Mouse (Mus musculus): Measurements from ENCODE around the gene Olfr1477.
"Not testable (repeated sequence)": the region's sequence is repeated elsewhere in the genome, so short reads cannot be mapped to it uniquely, and the experiment has no call there.

Olfr1477 gene

GRCm38 (mm10) chr19:13500246-13500645 lies at the start of gene Olfr1477:
TSS of gene Olfr1477 (plus strand) at chr19:13500546.
- DNase-seq (ENCODE audit: low spot score in 2 of 2) = no peak

- no peak for DNase-seq (ENCODE audit: low spot score in 2 of 2)
Observed at GRCm38 (mm10) chr19:13455986-13456385, 44.4 kb upstream of the Olfr1477 start, which contains the start of gene Olfr1472. TSS of gene Olfr1472 (minus strand) at chr19:13456086.

DNA sequence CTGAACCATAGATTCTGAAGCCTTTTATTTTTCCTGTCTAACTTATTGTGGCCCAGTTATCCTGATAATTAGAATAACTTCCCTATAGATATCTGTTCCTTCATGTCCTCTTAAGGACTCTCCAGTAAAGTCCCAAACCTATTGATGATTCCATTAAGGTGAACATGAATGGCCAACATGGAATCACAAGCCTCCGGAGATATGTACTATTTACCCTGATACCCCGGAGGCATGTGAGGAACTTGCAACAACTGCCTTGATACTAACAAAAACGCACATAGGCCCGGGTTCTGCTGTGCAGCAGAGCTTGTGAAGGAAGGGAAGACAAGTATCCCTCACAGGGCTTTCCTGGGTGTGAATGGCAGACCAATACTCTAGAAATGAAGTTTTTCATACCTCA lies 31.1 kb upstream of the Olfr1477 start, which contains the start of gene Olfr1474:
Gene Olfr1474, plus strand, starts transcription at position 301 of the 400 bp plus-strand sequence.
- not testable (repeated sequence) for DNase-seq (ENCODE audit: low spot score in 2 of 2)

DNA sequence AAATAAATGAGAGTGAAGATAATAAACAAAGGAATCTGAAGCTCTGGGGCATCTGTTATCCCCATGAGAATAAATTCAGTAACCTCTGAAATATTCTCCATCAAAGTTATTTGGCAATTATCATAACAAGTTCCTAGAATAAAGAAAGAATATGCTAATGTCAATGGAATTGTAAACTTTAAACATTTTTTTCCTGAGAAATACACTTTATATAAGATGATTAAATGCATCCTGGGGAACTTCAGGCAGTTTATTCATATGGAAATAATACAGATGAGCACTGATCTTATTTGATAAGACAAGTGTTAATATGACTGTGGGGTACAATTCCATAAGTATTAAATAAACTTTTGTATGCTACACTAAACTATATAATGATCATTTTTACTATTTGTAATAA lies 20.2 kb upstream of the Olfr1477 start, which contains the start of gene Olfr1475:
Gene Olfr1475, minus strand, starts transcription at position 101 of the 400 bp plus-strand sequence.
- no peak for DNase-seq (ENCODE audit: low spot score in 2 of 2)

DNA sequence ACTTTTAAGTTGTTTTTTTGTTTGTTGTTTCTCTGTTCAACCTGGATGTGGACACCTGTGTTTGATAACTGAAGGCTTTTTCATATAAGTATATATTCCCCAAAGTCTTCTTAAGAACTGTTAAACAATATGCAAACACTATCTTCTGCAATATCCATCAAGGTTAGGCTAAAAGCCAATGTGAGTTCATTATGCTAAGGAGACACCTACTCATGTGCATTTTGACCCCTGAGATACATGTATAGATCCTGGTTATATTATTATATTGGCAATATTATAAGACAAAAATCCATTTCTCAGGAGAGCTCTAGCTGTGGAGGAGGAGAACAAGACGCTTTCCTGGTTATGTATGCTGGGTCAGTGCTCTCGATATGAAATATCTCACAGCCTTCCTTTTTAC lies 27.3 kb downstream of the Olfr1477 start, which contains the start of gene Olfr1480:
Gene Olfr1480, plus strand, starts transcription at position 301 of the 400 bp plus-strand sequence.
- no peak for DNase-seq (ENCODE audit: low spot score in 2 of 2)
